7 mouse cellular contexts compared by ENCODE assay signal in the genomic region with DNA sequence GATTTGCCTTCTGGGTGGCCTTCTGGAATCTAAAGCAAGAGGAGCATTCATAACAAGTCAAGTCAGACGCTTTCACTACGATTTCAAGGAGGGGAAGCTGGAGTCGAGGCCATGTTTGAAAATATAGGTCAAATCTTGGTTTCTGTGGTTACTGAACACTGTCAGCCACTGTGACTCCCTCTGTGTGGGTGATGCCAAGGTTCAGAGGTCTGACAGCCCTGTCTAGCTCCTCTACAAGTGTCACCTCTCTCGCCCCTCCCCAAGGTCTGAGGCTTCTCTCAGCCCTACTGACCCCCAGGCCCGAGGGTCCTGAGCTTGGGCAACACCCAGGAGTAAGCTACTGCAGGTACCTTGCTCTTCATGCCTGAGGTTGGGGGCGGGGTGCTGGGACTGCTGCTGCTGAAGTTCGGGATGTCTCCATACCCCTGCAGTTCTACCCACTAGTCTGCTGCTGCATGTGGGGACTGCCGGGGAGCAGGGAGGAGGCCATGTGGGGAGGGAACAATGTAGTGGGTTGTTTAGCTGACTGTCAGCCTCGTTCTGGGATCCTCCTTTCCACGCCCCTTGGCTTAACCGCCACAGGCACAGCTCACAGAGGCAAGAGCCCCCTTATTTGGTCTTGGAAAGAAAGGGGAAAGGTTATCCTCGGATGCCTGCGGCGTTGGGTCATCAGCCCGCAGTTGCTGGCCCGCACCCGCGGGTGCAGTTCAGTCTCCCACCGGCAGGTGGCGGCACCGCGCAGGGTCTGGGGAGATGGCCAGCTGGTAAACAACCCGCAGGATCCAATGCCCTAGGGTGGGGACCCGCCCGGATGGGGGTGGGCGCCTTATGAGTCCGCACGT. TPM values are rescaled to one million over a fixed set of nuclear protein-coding genes. Genes with fewer than 3 reads are reported as not detected.
DNase-seq lines count a peak whose midpoint lies in the region; ATAC-seq and TF ChIP-seq lines count a peak whose summit lies in the region.

No protein-coding gene starts in this region.

- no peaks in the 10 kb centered on the region for H3K9me3 ChIP-seq in embryonic facial prominence, embryonic 13.5 days
- no peaks in the 10 kb centered on the region for H3K9me3 ChIP-seq in limb, embryonic 12.5 days
- H3K9me3 ChIP-seq in midbrain, embryonic 14.5 days (ENCODE audit: control insufficient read depth, low read length), result no peaks in the 10 kb centered on the region

- TF ChIP-seq CTCF in bone marrow, adult 2 months (IDR thresholded peaks at IDR 0.05; ENCODE audit: control insufficient read depth, insufficient read depth, low read length), result peak; percentile 87
- peak; percentile 74 for TF ChIP-seq CTCF in kidney, adult 2 months (conservative IDR thresholded peaks at IDR 0.05; ENCODE audit: insufficient read depth, insufficient read length, low read depth, low read length)

- H3K9ac ChIP-seq in embryonic facial prominence, embryonic 13.5 days, result peak overlapping the region; percentile 64
- H3K9ac ChIP-seq in limb, embryonic 12.5 days (replicated peaks), result peak overlapping the region; percentile 47
- H3K9ac ChIP-seq in midbrain, embryonic 14.5 days (replicated peaks; ENCODE audit: low read length), result no peak overlapping the region

- no peaks in the 10 kb centered on the region; the same call in 1 of the 2 replicates for H3K4me1 ChIP-seq in bone marrow, adult 2 months (ENCODE audit: control insufficient read depth, insufficient read depth, low read length)
- H3K4me1 ChIP-seq in embryonic facial prominence, embryonic 13.5 days, result peaks cover 16% of the 10 kb centered on the region
- H3K4me1 ChIP-seq in kidney, adult 2 months (ENCODE audit: control insufficient read depth, insufficient read depth, low read length), result 0 out of 2 replicates have a peak, but pooled peaks cover 3% of the 10 kb centered on the region
- H3K4me1 ChIP-seq in limb, embryonic 12.5 days (replicated peaks), result peaks cover 10% of the 10 kb centered on the region
- peaks cover 6% of the 10 kb centered on the region; the same call in 1 of the 2 replicates for H3K4me1 ChIP-seq in midbrain, embryonic 14.5 days (ENCODE audit: control insufficient read depth, insufficient read depth, low read length)

- no peak overlapping the region; the same call in 1 of the 2 replicates for H3K27ac ChIP-seq in bone marrow, adult 2 months (ENCODE audit: control insufficient read depth, insufficient read depth, low read depth, low read length, poor library complexity)
- H3K27ac ChIP-seq in embryonic facial prominence, embryonic 13.5 days, result peak overlapping the region; percentile 33
- no peak overlapping the region for H3K27ac ChIP-seq in kidney, adult 2 months (ENCODE audit: insufficient read depth, low read depth, low read length)
- H3K27ac ChIP-seq in limb, embryonic 12.5 days, result no peak overlapping the region
- H3K27ac ChIP-seq in midbrain, embryonic 14.5 days (replicated peaks; ENCODE audit: low read depth, low read length), result no peak overlapping the region

- ATAC-seq in embryonic facial prominence, embryonic 13.5 days (ENCODE audit: insufficient number of reproducible peaks, insufficient read depth, low FRiP score, low TSS enrichment, low read depth), result peak; percentile 57
- ATAC-seq in limb, embryonic 12.5 days (ENCODE audit: insufficient number of reproducible peaks, insufficient read depth, low FRiP score, low TSS enrichment, low read depth), result peak; percentile 75
- ATAC-seq in midbrain, embryonic 14.5 days (ENCODE audit: low FRiP score, low TSS enrichment), result peak; percentile 58; the same call in 1 of the 2 replicates

- no peaks in the 10 kb centered on the region for H3K36me3 ChIP-seq in embryonic facial prominence, embryonic 13.5 days
- H3K36me3 ChIP-seq in kidney, adult 2 months (ENCODE audit: control insufficient read depth, insufficient read depth, low read length), result no peaks in the 10 kb centered on the region
- H3K36me3 ChIP-seq in limb, embryonic 12.5 days, result no peaks in the 10 kb centered on the region
- H3K36me3 ChIP-seq in midbrain, embryonic 14.5 days (ENCODE audit: control insufficient read depth, insufficient read depth, low read length), result no peaks in the 10 kb centered on the region

- TF ChIP-seq POLR2A in bone marrow, adult 2 months (IDR thresholded peaks at IDR 0.05; ENCODE audit: borderline replicate concordance, control insufficient read depth, low read depth, low read length), result peak; percentile 31; the same call in 1 of the 2 replicates
- no peak for TF ChIP-seq POLR2A in kidney, adult 2 months (IDR thresholded peaks at IDR 0.05; ENCODE audit: low read depth, low read length)

- H3K27me3 ChIP-seq in embryonic facial prominence, embryonic 13.5 days, result peaks cover 3% of the 10 kb centered on the region; the same call in 1 of the 2 replicates
- no peaks in the 10 kb centered on the region for H3K27me3 ChIP-seq in kidney, adult 2 months (replicated peaks; ENCODE audit: control insufficient read depth, insufficient read depth, low read length)
- no peaks in the 10 kb centered on the region; the same call in 1 of the 2 replicates for H3K27me3 ChIP-seq in limb, embryonic 12.5 days
- no peaks in the 10 kb centered on the region for H3K27me3 ChIP-seq in midbrain, embryonic 14.5 days (ENCODE audit: control insufficient read depth, insufficient read depth, low read length)

- peak overlapping the region; percentile 63 for H3K4me3 ChIP-seq in bone marrow, adult 2 months (replicated peaks; ENCODE audit: control insufficient read depth, low read depth, low read length)
- H3K4me3 ChIP-seq in embryonic facial prominence, embryonic 13.5 days, result peak overlapping the region; percentile 44
- peak overlapping the region; percentile 42 for H3K4me3 ChIP-seq in kidney, adult 2 months (ENCODE audit: insufficient read depth, low read depth, low read length)
- peak overlapping the region; percentile 43 for H3K4me3 ChIP-seq in limb, embryonic 12.5 days (replicated peaks)
- peak overlapping the region; percentile 25 for H3K4me3 ChIP-seq in midbrain, embryonic 14.5 days (replicated peaks; ENCODE audit: low read depth, low read length)

- H3K4me2 ChIP-seq in embryonic facial prominence, embryonic 13.5 days, result peak overlapping the region; percentile 74
- H3K4me2 ChIP-seq in limb, embryonic 12.5 days, result peak overlapping the region; percentile 67
- H3K4me2 ChIP-seq in midbrain, embryonic 14.5 days (ENCODE audit: low read length), result peak overlapping the region; percentile 52

- WGBS in bone marrow, adult 2 months, result 8% methylated on average over 28 of the region's 28 CpGs
- 11% methylated on average over 28 of the region's 28 CpGs for WGBS in embryonic facial prominence, embryonic 13.5 days
- WGBS in kidney, adult 2 months, result 16% methylated on average over 28 of the region's 28 CpGs
- 15% methylated on average over 28 of the region's 28 CpGs for WGBS in limb, embryonic 12.5 days
- 17% methylated on average over 28 of the region's 28 CpGs for WGBS in midbrain, embryonic 14.5 days

- DNase-seq in heart, adult 8-10 months (ENCODE audit: low spot score), result peak; percentile 72
- peak; percentile 78 for DNase-seq in kidney, adult 2 months
- DNase-seq in midbrain, embryonic 14.5 days, result peak; percentile 86
- DNase-seq in spleen, adult 18-20 months, result peak; percentile 42 to 67

RNA-seq across cellular contexts. Expression of a gene that starts 43.7 kb away (rescaled TPM):
- polyA plus RNA-seq in bone marrow, adult 2 months (2011; ENCODE audit: insufficient read depth, insufficient read length, low replicate concordance, missing spikeins), result 0.92 and 1.3 TPM in 2 replicates
- polyA plus RNA-seq in embryonic facial prominence, embryonic 13.5 days (2015; fragmentation: Nextera tagmentation; extraction: Ambion mirVana), result 0.76 and 0.79 TPM in 2 replicates
- total RNA-seq in heart, adult 8-10 months (2022), result 10 to 100 TPM in 1 of 4 experiments, 1 to 10 TPM in 3; 9.0 to 12.2 (median 9.9) TPM
- polyA plus RNA-seq in kidney, adult 2 months (2012; rRNA removed), result 0.48 and 1.1 TPM in 2 replicates
- polyA plus RNA-seq in limb, embryonic 12.5 days (2016; fragmentation: Nextera tagmentation; extraction: Ambion mirVana), result 0.46 and 0.65 TPM in 2 replicates
- polyA plus RNA-seq in midbrain, embryonic 14.5 days (2014; fragmentation: Nextera tagmentation; extraction: Ambion mirVana), result 2.0 and 2.4 TPM in 2 replicates
